Mouse (Mus musculus): ENCODE measurements around the gene Mmrn2.
"Not testable (repeated sequence)": the region's sequence is repeated elsewhere in the genome, so short reads cannot be mapped to it uniquely, and the experiment has no call there.

Mmrn2 gene

GRCm38 (mm10) chr14:34362135-34362534 lies 13.1 kb upstream of the Mmrn2 start:
- in situ Hi-C loops (cut with MboI, MseI) = no loop called here

- in situ Hi-C loops (cut with MboI, MseI) = no loop called here
These were observed 12.4 kb upstream of the Mmrn2 start for GRCm38 (mm10) chr14:34362726-34363445.

GRCm38 (mm10) chr14:34363490-34364253 lies 11.6 kb upstream of the Mmrn2 start:
- in situ Hi-C loops (cut with MboI, MseI) = no loop called here

DNA sequence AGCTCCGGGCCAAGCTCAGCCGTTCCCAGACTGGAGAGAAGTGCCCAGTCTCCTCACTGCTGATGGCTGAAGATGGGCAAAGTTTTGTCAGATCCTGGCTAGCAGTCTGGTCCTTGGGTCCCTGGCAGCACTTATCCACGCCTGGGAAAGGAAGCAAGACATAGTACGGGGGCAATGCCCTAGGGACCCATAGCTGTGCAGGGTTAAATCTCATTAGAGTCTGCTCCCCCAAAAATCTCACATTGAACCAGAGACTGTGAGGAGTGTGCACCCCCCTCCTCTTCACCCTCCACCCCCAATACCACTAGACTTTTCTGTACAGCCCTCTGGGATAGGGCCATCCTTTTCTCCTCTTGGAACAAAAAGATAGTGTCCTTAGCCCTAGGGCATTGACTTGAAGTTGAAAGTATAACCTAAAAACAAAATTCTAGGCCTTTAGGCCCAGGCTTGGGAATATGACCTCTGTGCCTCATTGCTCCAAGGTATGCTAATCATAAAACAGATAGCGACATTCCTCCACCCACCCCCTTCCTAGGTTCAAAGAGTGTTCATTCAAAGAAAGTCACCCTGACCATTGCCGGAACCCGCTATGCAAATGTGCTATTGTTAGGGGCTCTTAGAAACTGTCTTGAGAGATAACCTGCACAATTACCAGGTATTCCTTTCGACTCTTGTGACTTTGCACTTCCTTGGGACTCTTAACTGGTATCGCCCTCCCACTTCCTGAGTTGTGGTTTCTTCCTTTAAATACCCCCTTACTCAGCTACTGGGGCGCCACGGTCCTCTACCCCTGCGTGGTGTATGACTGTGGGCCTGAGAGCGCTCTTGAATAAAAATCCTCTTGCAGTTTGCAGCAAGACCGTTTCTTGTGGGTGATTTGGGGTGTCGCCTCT lies 10.8 kb upstream of the Mmrn2 start:
- in situ Hi-C loops (cut with MboI, MseI) = not testable (repeated sequence)

- in situ Hi-C loops (cut with MboI, MseI) = no loop called here
These were observed 10.1 kb upstream of the Mmrn2 start for GRCm38 (mm10) chr14:34365147-34365507.

- in situ Hi-C loops (cut with MboI, MseI) = no loop called here
These were observed 5.1 kb upstream of the Mmrn2 start for GRCm38 (mm10) chr14:34370203-34370602.

- in situ Hi-C loops (cut with MboI, MseI) = no loop called here
These were observed 4.3 kb upstream of the Mmrn2 start for GRCm38 (mm10) chr14:34370921-34371320.

GRCm38 (mm10) chr14:34371763-34372162 lies 3.5 kb upstream of the Mmrn2 start:
- in situ Hi-C loops (cut with MboI, MseI) = no loop called here

DNA sequence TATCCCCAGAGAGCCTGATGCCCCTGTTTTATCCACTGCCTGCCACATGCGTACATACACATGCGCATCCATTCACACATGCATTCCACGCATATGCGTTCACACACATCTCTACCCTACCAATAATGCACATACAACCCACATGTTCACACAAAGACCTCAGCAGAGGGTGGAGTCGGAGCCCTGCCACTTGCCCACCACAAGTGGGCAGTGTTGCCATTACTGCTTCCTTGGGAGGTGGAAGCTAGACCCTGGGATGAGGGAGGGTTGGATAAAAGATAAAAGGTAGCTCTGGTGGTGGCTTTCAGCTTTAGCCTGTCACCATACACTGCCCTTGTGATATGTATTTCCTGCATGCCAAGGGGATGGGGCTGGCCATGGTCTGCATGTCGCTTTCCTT lies 2.6 kb upstream of the Mmrn2 start:
- in situ Hi-C loops (cut with MboI, MseI) = no loop called here

DNA sequence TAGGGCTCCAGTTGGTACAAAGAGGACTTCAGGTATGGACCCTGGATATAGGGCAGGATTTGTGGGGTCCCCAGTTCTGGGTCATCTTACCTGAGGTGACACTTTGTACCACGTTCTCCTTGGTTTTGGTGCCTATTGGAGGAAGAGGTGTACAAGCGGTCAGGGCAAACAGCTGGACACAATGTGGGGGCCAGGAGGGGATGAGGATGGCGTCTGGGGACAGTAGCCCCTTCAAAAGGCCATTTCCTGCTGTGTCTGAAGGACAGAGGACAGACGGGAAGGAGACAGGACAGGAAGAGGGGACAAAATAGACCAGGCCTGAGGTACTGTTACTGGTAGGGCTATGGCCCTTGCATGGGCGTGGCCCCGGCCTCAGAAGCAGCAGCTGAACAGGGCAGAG lies 1.7 kb upstream of the Mmrn2 start:
- in situ Hi-C loops (cut with MboI, MseI) = no loop called here

- in situ Hi-C loops (cut with MboI, MseI) = no loop called here
These were observed 688 bp upstream of the Mmrn2 start, which contains the start of gene Sncg for GRCm38 (mm10) chr14:34374577-34374976. Gene Sncg (minus strand): TSS chr14:34374789.

- in situ Hi-C loops (cut with MboI, MseI) = no loop called here
These were observed 676 bp downstream of the Mmrn2 start for GRCm38 (mm10) chr14:34375941-34376340.

GRCm38 (mm10) chr14:34377121-34377520 lies 1.9 kb downstream of the Mmrn2 start:
- in situ Hi-C loops (cut with MboI, MseI) = no loop called here

DNA sequence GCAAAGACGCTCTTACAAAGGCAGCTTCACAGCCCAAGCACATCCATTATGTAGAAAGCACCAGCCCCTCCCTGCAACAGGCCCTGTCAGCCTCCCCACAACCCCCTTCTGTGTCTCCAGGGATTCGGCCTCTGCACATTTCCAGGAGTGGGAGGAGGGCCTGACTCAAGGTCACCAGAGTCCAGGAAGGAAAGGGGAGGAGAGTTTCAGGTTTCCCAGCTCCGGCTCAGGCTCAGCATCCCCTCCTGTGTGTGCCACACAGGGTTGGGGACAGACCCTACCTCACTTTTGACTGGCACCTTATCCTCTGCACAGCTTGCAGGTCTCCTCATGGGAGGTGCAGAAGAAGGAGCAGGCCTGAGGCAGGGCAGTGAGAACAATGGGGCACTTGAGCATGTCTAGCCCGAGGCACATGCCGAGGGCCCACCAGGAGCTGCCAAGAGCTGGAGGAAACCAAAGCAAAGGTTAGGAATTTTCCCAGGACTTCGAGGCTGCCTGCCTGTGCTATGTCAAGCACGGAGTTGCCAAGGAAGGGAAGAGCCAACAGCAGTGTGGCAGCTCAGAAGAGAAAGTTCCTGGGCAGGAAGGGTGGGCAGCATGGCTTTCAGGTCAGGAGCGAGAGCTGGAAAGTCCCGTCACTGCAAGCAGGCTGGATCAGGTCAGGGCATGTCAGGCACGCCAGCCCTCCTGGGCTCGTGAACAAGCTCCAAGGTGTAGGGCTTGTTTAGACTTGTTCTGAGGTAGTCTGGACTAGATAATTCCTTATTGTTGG lies 3.5 kb downstream of the Mmrn2 start:
- in situ Hi-C loops (cut with MboI, MseI) = no loop called here

GRCm38 (mm10) chr14:34382921-34383704 lies 7.8 kb downstream of the Mmrn2 start:
- in situ Hi-C loops (cut with MboI, MseI) = no loop called here

- in situ Hi-C loops (cut with MboI, MseI) = no loop called here
These were observed 18.0 kb downstream of the Mmrn2 start for GRCm38 (mm10) chr14:34393295-34393694.

- in situ Hi-C loops (cut with MboI, MseI) = no loop called here
These were observed 22.6 kb downstream of the Mmrn2 start for GRCm38 (mm10) chr14:34397871-34398270.

DNA sequence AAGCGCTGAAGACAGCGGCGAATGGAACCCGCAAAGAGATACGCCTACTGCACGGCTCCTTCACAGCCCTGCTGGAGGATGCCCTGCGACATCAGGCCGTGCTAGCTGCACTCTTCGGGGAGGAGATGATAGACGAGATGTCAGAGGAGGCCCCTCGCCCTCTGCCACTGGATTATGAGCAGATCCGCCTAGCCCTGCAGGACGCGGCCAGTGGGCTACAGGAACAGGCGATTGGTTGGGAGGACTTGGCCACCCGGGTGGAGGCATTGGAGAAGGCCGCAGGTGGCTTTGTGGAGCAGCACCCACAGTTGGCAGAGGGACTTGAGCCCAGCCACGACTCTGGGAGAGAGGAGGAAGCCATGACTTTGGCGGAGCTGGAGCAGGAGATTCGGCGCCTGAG lies 23.6 kb downstream of the Mmrn2 start:
- in situ Hi-C loops (cut with MboI, MseI) = no loop called here

- in situ Hi-C loops (cut with MboI, MseI) = no loop called here
These were observed 24.0 kb downstream of the Mmrn2 start for GRCm38 (mm10) chr14:34399301-34399700.

- in situ Hi-C loops (cut with MboI, MseI) = loop anchor here (5.0 kb wide), 1 partner anchor 318 kb away; no protein-coding TSS in a partner anchor
These were observed 24.8 kb downstream of the Mmrn2 start for GRCm38 (mm10) chr14:34400021-34400420.
